Mouse (Mus musculus) heart, embryonic 11.5 days (tissue): ENCODE data around the gene Pdpr. TPM values are rescaled to one million over a fixed set of nuclear protein-coding genes. Genes with fewer than 3 reads are reported as not detected.
"Not testable (repeated sequence)": the region's sequence is repeated elsewhere in the genome, so short reads cannot be mapped to it uniquely, and the experiment has no call there.

ENCODE experiments used
- ATAC-seq: fragments of 200-750 bp; cut with Nextera tagmentation; replicated peaks from 2 replicates; pipeline ENCODE4 v1.8.0; 2017; ENCODE audit warnings: moderate library complexity; ENCODE audit not compliant: insufficient number of reproducible peaks, low FRiP score, low TSS enrichment
- H3K27ac ChIP-seq: fragments of 300-500 bp; sonication (generic); 2 replicates; pipeline ENCODE4 v1.5.1; 2014; ENCODE audit warnings: mild to moderate bottlenecking, low read depth, low read length
- H3K27me3 ChIP-seq: fragments of 300-500 bp; sonication (generic); 2 replicates; pipeline ENCODE4 v1.6.1; 2014; ENCODE audit warnings: mild to moderate bottlenecking, low read length, mixed read lengths; ENCODE audit not compliant: control insufficient read depth, insufficient read depth
- H3K36me3 ChIP-seq: fragments of 300-500 bp; sonication (generic); 2 replicates; pipeline ENCODE4 v1.6.1; 2014; ENCODE audit warnings: mild to moderate bottlenecking, low read length, moderate library complexity, mixed read lengths; ENCODE audit not compliant: control insufficient read depth, insufficient read depth
- H3K4me1 ChIP-seq: fragments of 300-500 bp; sonication (generic); 2 replicates; pipeline ENCODE4 v1.6.1; 2014; ENCODE audit warnings: low read length; ENCODE audit not compliant: control insufficient read depth, insufficient read depth
- H3K4me2 ChIP-seq: fragments of 300-500 bp; sonication (generic); 2 replicates; pipeline ENCODE4 v1.6.1; 2014; ENCODE audit warnings: mild to moderate bottlenecking, moderate library complexity
- H3K4me3 ChIP-seq: fragments of 300-500 bp; sonication (generic); 2 replicates; pipeline ENCODE4 v1.5.1; 2014; ENCODE audit warnings: low read depth, low read length
- H3K9ac ChIP-seq: fragments of 300-500 bp; sonication (generic); 2 replicates; pipeline ENCODE4 v1.6.1; 2014; ENCODE audit warnings: mild to moderate bottlenecking, low read depth, low read length, moderate library complexity
- H3K9me3 ChIP-seq: fragments of 300-500 bp; sonication (generic); replicated peaks from 2 replicates; pipeline ENCODE4 v1.6.1; 2016; ENCODE audit warnings: low read length; ENCODE audit not compliant: control insufficient read depth
- WGBS: fragments of 180-500 bp; shearing (Covaris S2); extraction: QIAGEN DNeasy Blood & Tissue Kit; methylation state at CpG from one replicate; pipeline ENCODE4 v1.1.7; 2014; ENCODE audit not compliant: insufficient replicate concordance; 5-methylcytosine and 5-hydroxymethylcytosine counted together
- polyA plus RNA-seq: library from polyadenylated mRNA; unstranded; fragments of >200 nt; fragmentation: Nextera tagmentation; extraction: Ambion mirVana; gene quantifications from 2 replicates; pipeline ENCODE4 v1.2.1, GENCODE M21; 2014

The Pdpr gene
- polyA plus RNA-seq, 1 experiment from 2014 or later: 6.3 TPM

GRCm38 (mm10) chr8:111079461-111079860 is 15.0 kb upstream of the Pdpr start:
- H3K9ac ChIP-seq: no peak overlapping the region; the same call in 1 of the 2 replicates
- 62% methylated on average over 5 of the region's 5 CpGs for WGBS
- no peaks in the 10 kb centered on the region for H3K4me1 ChIP-seq
- ATAC-seq: no peak
- H3K9me3 ChIP-seq: no peaks in the 10 kb centered on the region
- no peaks in the 10 kb centered on the region for H3K36me3 ChIP-seq
- H3K4me3 ChIP-seq: no peak overlapping the region
- no peak overlapping the region for H3K4me2 ChIP-seq
- H3K27ac ChIP-seq: no peak overlapping the region
- H3K27me3 ChIP-seq: 0 out of 2 replicates have a peak, but pooled peaks cover 2% of the 10 kb centered on the region

GRCm38 (mm10) chr8:111079861-111080271 is 14.6 kb upstream of the Pdpr start:
- H3K27me3 ChIP-seq: 0 out of 2 replicates have a peak, but pooled peaks cover 2% of the 10 kb centered on the region
- ATAC-seq: no peak

GRCm38 (mm10) chr8:111081580-111082258 is 12.7 kb upstream of the Pdpr start:
- Histone ChIP-seq H3K9ac (0 out of 2 replicates have a peak overlapping the region, but pooled peaks have one; percentile 6), H3K9me3 (no peaks in the 10 kb centered on the region), H3K27ac (no peak overlapping the region), H3K4me3 (no peak overlapping the region), H3K4me2 (no peak overlapping the region), H3K27me3 (no peaks in the 10 kb centered on the region), H3K4me1 (no peaks in the 10 kb centered on the region), H3K36me3 (no peaks in the 10 kb centered on the region)
- WGBS: 63% methylated on average over 12 of the region's 12 CpGs
- ATAC-seq: no peak

More at GRCm38 (mm10) chr8:111079861-111080271, 14.6 kb upstream of the Pdpr start:
- Histone ChIP-seq H3K9ac (no peak overlapping the region; the same call in 1 of the 2 replicates), H3K4me3 (no peak overlapping the region), H3K9me3 (no peaks in the 10 kb centered on the region), H3K27ac (no peak overlapping the region), H3K36me3 (no peaks in the 10 kb centered on the region), H3K4me1 (no peaks in the 10 kb centered on the region), H3K4me2 (no peak overlapping the region)
- 35% methylated on average over 6 of the region's 6 CpGs for WGBS

- H3K9ac ChIP-seq, H3K36me3 ChIP-seq, H3K27me3 ChIP-seq, H3K4me1 ChIP-seq, H3K4me3 ChIP-seq, H3K27ac ChIP-seq, H3K4me2 ChIP-seq, ATAC-seq, H3K9me3 ChIP-seq: not testable (repeated sequence)
- 78% methylated on average over 5 of the region's 5 CpGs for WGBS
Observed at GRCm38 (mm10) chr8:111083936-111084335, 10.5 kb upstream of the Pdpr start.

GRCm38 (mm10) chr8:111090126-111090525 is 4.3 kb upstream of the Pdpr start:
- Histone ChIP-seq H3K9ac (no peak overlapping the region), H3K27ac (no peak overlapping the region), H3K4me2 (no peak overlapping the region), H3K4me1 (peaks cover 3% of the 10 kb centered on the region; the same call in 1 of the 2 replicates), H3K4me3 (no peak overlapping the region), H3K9me3 (no peaks in the 10 kb centered on the region), H3K36me3 (no peaks in the 10 kb centered on the region), H3K27me3 (no peaks in the 10 kb centered on the region)
- ATAC-seq: no peak
- 3% methylated on average over 2 of the region's 2 CpGs for WGBS

GRCm38 (mm10) chr8:111091706-111092105 is 2.7 kb upstream of the Pdpr start:
- 61% methylated on average over 7 of the region's 7 CpGs for WGBS
- Histone ChIP-seq H3K36me3 (no peaks in the 10 kb centered on the region), H3K9ac (no peak overlapping the region), H3K9me3 (no peaks in the 10 kb centered on the region), H3K4me1 (peaks cover 13% of the 10 kb centered on the region), H3K4me2 (no peak overlapping the region), H3K4me3 (no peak overlapping the region), H3K27ac (no peak overlapping the region), H3K27me3 (no peaks in the 10 kb centered on the region)
- ATAC-seq: no peak

- not testable (repeated sequence) for H3K9ac ChIP-seq, H3K36me3 ChIP-seq, H3K4me3 ChIP-seq, H3K27me3 ChIP-seq, ATAC-seq, H3K4me2 ChIP-seq, H3K27ac ChIP-seq, H3K9me3 ChIP-seq
- 93% methylated on average over 4 of the region's 6 CpGs for WGBS
- H3K4me1 ChIP-seq: peaks cover 13% of the 10 kb centered on the region
Observed at GRCm38 (mm10) chr8:111092326-111092725, 2.1 kb upstream of the Pdpr start, which contains the start of gene Clec18a. Clec18a (minus strand) TSS chr8:111092426.

GRCm38 (mm10) chr8:111094719-111095302 is 381 bp downstream of the Pdpr start:
- H3K4me1 ChIP-seq: peaks cover 13% of the 10 kb centered on the region
- H3K9ac ChIP-seq: peak overlapping the region; percentile 75
- not testable (repeated sequence) for H3K27me3 ChIP-seq, H3K27ac ChIP-seq, ATAC-seq, H3K9me3 ChIP-seq, H3K36me3 ChIP-seq
- WGBS: 1% methylated on average over 53 of the region's 69 CpGs
- H3K4me2 ChIP-seq: peak overlapping the region; percentile 87
- H3K4me3 ChIP-seq: peak overlapping the region; percentile 68
